Mouse (Mus musculus): ENCODE results near the gene Bub1.

The Bub1 gene

DNA sequence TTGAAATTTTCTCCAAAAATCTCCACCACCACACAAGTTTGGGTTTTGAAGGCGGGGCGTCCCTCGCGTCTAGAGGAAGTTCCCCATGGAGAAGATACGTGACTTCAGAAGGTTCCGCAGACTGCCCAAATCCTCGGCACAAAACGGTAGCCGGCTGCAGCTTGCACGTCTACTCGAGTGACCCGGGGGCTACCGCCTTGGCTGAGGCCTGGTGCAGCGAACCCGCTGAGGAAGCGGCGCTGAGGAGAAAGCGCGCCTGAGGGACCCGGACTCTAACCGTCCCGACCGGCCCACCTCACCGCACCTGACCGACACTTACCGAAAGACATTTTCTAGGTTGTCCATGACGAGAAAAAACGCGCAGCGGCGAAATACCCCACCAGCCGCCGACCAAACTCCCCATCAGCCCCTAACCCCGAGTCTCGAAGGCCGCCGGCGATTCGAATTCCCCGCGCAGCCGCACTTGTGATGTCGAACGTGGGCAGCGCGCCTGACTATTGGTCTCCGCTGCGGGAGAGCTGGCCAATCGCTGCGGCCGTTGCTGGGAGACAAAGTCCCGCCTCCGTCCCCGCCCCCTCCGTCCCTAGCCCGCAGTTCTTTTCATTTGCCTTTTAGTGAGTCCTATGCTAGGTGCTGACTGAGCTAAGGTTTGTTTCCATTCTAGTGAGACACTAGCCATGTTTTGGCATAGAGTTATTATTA lies at the start of gene Bub1:
TSS of gene Bub1 (minus strand) at position 465 of the 702 bp plus-strand sequence.
- DNase-seq: peak; percentile 99

DNA sequence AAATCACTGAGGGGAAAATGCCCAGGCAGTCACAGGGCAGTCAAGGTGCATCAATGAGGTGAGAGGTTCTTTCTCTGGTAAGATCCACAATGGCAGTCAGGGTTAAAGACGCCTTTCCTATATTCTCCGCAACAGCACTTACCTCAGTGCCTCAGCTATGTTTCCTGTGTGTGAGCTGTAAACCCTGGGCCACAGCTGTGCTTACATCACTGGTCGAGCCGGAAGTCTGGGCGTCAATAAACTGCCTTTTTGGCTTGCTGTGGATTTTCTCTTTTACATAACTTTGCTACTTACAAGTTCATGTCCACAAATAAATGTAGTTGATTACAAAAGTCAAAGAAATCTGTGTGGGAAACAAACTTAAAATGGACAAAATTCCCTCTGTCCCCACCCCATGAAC lies 49.4 kb upstream of the Bub1 start:
- peak; percentile 85 for DNase-seq

DNA sequence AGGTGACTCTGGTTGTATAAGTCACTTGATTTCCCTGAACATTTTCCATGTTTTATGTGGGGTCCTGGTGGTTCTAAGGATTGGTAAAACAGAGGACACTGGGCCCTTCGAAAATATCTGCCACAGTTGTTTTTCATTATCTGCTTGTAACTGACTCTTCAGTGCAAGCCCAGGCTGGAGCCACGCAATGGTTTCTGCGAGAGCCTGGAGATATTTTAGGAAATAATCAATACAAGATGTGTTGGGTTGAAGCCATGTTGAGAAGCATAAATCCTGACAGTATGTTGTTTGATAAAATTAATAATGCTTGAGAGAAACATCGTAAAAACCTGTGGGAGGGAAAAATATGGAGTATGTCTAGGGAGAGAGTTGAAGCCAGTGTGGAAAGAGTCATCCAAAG lies 32.7 kb upstream of the Bub1 start:
- DNase-seq: peak; percentile 42

DNA sequence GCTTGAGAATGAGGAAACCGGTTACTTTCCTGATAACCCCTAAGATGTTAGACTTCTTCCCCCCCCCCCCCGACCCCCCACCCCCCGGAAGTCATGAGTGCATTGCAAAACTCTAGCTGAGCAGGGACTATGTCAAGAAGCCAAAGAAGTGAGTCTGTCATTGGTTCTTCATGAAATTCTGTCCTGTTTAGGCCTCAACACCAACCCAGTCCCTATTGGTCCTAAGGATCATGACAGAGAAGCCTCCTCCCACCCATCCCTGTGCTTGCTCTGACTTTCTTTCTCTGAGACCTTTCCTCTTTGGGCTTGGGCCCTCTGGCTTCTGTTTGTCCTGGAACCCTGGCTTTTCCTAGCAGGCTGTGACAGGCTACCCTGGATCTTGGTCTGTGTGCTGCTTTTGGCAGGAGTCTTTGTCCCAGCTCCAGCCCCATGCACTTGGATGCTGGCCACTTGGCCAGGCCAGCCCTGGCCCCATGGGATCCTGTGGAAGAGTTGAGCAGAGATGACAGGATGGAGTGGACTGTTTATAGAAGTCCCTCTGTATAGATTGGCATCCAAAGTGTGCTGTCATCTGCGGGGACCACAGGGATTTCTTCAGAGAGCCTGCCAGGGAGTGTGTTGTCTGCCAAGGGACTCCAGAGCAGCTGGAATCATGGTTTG lies 22.8 kb upstream of the Bub1 start:
- peak; percentile 100 for DNase-seq

DNA sequence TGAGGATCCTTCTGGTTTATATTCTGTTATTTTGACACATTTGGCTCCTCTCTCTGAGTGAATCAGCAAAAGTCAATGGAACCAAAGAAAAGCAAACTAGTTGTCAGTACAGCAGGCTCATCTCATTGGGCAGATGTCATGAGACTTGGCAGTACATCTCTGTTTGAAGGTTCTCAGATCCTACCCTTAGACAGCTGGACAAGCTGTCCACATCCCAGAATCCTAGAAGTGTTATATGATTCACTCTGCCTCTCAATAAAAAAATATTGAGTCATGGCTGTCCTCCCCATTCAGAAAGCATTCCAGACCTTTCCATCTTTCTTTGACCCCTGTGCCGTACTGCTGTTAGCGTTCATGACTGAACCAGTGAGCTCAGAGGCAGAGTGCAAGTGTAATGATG lies 18.7 kb upstream of the Bub1 start:
- DNase-seq: peak; percentile 89

DNA sequence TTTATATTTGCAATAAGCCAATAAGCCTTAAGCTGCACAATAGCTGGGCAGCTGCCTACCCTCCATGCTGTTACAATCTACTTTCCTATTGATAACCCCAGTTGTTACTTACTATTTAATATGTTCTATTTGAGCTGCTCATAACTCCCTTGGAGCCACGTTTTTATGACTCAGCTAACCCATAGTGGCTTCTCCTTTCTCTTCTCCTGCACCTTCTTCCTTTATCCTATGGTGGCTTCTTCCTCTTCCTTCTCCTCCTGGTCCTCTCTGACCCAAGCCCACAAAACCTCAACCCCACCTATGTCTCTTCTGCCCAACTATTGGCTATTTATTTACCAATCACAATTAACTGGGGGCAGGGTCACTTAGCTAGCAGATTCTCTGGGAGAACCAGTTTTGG lies 14.9 kb upstream of the Bub1 start:
- peak; percentile 10 for DNase-seq

DNA sequence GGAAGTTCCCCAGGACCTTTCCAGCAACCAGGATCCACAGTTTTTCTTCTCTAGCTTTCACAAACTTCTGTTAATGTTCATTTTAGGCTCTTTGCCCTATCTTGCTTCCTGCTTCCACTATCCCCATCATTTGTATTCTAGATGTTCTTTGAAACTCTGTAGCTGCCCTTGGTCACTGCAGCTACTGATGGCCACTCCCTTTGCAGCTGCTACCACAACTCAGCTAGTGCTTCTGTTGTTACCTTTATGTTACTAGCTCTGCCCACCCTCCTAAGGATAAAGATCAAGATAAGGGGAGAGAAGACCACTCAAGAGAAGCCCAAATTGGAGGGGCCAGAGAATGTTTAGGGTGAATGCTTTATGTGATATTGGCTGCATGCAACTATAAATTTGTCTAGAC lies 14.3 kb upstream of the Bub1 start:
- peak; percentile 73 for DNase-seq

DNA sequence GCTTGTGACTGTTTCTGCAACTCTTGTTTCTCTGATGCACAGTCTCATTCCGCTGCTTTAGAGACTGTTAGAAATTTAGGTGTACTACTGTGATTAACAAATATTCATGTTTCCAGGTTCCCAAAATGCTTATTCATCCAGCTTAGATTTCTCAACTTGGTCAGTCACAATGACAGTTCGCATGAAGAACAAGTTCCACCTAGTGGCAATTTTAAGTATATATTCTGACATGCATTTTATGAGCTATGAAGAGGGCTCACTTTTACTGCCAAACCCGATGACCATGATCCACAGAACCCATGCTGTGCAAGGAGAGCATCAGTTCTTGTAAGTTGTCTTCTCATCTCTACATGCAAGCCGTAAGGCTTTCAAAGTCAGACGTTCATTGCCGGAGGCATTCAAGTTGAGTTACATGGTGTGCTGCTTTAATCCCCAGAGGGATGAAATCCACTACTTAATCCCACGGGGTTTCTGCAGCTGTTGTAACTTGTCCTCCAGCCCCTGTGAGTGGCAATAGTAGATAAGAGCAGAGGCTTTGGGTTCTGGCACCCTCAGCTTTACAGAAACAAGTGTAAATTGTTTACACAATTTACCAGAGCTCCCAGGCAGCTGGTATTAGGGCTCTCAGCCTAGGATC lies 13.8 kb upstream of the Bub1 start:
- peak; percentile 96 for DNase-seq

DNA sequence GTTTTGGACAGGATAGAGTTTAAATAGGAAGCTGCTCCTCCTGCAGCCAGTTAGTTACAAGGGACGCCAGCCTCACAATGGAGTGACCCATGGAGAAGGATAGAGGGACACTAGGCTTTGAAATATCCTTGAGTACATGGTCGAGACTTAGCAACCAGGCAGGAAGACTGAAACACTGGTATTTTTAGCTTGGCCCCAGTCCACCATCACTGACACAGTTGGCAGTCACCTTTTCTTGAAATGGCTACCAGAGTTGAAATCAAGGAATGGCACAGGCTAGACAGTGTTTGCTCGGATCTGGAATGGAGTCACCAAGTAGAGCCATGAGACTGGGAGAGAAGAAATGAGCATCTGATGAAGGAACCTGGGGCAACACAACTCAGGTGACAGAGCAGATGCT lies 10.8 kb upstream of the Bub1 start:
- DNase-seq: no peak

DNA sequence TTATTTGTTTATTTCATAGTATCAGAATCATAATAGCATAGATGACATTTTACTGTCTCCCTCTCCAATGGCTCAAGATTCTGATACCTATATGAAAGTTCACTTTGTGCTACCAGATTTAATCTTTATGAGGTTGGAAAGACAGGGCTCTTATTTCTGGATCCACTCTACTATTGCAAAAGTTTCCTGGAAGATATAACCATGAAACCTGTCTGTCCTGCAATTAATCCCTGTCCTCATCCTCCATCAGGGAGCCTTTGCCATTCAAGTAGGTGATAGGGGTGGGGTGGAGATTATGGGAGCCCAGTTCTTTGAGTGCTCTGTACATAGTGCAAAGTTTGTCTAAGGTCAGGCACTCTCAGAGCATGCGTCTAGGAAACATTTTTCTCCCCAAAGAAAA lies 9.7 kb upstream of the Bub1 start:
- DNase-seq: no peak

DNA sequence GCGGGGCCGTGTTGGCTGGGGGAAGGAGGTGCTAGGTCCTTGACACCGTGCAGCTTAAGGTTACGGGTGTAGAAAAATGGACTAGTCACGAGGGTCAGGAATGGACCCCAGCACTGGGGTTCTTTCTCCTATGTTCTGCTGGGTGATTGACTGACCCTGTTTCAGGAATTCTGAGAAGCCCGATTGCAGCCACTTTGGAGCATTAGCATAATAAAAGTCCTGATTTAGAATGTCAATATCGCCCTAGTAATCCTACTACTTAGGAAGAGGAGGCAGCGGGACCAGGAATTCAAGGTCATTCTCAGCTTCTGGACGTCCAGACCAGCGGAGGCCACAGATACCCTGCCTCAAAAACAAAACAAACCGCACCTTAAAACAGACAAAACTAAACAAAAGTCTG lies 7.8 kb upstream of the Bub1 start:
- no peak for DNase-seq

DNA sequence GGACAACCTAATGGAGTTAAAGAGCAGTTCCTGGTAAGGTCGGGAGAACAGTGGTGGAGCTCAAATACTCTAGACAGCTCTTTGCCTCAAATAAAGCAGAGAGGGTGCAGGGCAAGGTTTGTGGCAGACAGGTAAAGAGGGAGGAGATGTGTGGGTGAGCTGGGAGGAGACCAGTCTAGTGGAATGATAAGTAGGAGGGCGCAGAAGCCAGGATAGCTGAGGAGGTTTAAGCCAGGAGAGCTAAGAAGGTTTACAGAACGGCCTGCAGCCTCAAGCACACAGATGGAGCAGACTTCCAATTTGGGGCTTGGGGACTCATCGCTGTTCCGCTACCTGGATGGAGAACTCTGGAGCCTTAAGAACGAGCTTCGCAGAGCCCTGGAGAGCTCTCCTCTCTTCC lies 6.9 kb upstream of the Bub1 start, which contains the start of gene Acoxl:
TSS of gene Acoxl (plus strand) at position 301 of the 400 bp plus-strand sequence.
- DNase-seq: no peak

DNA sequence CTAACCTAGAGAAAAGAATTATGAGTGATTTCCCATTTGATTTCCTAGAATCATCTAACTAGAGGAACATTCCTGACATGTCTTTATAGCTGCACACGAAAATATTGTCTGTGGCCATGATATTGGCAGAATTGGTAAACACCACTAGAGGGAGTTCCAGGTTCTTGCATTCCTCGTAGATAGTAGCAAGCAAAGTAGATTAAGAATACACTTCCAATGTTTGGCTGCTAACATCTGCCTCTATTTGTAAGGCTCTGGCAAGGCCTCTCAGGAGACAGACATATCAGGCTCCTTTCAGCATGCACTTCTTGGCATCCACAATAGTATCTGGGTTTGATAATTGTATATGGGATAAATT lies 1.1 kb upstream of the Bub1 start:
- peak; percentile 54 for DNase-seq

DNA sequence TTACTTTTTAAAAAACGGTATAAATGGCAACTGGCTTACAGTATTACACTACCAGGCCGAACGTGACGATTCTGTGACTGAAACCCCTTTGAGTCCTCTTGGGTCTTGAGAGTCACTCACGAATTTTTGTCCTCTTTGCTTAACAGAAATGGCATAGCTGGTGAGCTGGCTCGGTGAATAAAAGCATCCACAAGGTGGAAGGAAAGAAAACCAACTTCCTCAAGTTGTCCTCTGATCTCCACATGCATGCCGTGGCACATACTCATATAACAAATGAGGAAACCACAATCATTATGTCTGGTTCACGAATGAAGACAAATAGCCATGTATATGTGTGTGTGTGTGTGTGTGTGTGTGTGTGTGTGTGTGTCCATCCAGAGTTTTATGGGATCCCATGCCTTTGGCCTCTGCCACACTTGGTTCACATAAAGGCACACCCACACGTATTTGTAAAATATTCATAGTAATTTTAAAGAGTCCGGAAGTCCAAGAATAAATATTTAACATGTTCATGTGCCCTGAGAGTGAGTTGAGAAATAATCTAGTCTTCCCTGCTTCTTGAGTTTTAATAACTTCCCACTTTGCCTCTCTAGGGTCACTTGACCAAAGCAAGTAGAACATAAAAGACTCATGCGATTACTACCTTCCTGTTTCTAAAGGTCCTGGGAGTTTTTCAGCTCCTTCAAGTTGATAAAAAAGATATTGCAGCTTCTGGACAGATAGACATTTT lies 603 bp upstream of the Bub1 start:
- peak; percentile 50 for DNase-seq

DNA sequence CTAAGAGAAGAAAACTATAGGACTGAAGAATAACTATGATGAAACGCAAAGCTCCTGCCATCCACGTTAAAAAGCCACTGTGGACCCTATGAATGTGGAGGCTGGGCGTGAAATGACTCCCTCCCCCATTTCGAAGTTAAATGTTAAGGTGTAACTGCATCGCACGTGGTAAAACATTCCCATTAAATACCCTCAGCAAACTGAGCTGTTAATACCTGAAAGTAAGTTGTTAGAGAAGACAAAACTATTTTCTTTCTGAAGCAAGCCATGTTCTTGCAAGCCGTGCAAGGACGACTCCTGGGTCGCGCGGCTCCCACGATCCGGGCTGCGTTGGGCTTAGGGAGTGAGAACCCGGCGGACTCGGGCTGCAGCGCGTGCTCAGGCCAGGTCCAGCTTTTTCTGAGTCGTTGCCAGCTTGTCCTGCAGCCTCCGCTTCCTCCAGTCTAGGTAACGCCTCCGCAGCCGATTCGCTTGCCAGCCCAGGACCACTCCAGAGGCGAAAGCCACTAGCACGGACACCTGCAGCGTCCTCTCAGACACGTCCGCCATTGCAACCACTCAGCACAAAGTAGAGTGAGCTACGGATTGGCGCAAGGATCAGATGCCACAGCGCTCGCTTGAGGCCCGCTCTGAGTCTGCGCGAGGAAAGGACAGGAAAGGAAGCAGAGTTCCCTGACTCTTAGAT lies 39.6 kb downstream of the Bub1 start, which contains the start of gene Mtln:
TSS of gene Mtln (minus strand) at position 570 of the 685 bp plus-strand sequence.
- DNase-seq: peak; percentile 99

DNA sequence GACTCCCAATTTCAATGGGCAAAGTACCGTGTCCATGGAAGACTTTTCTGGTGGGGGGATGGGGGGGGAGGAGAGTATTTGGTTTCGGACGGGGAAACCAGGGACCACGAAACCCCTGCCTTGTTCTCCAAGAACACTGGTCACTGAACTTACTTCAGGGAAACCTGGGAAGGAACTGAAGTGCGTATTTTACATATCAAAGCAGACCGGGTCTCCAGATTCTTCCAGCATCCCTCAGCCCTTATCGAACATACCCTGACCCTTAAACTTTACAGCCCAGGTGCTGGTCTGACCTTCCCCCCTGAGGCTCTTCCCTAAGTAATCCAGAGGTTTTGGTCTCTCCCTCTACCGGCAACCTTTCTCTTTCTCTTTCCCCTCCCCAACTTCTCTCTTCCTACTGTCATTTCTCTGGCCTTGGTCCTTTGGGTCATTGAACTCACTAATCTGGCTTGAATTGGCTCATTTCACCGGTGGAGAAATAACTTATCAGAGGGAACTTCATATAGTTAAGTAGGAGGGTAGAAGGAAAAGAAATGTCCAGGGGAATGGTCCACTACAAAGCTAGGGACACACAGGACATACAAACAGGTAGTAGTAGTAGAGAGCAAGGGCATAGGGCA lies 41.9 kb downstream of the Bub1 start:
- DNase-seq: peak; percentile 68

DNA sequence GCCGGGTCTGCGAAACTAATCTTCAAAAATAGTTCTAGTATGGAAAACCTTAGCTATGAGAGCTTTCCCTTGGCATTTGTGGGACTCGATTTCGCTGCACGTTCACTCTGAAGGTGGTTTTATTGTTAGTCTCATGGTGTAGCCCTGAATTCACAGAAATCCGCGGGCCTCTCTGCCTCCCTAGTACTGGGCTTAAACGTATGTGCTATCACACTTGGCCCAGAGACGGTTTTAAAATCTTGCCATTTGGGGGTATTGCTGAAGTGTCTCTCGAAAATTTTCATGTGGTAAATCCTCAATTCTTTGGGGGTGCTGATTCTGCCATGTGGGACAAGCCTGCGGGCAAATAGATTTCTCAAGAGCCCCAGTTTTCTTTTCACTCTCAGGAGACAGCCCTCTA lies 42.5 kb downstream of the Bub1 start:
- peak; percentile 73 for DNase-seq

DNA sequence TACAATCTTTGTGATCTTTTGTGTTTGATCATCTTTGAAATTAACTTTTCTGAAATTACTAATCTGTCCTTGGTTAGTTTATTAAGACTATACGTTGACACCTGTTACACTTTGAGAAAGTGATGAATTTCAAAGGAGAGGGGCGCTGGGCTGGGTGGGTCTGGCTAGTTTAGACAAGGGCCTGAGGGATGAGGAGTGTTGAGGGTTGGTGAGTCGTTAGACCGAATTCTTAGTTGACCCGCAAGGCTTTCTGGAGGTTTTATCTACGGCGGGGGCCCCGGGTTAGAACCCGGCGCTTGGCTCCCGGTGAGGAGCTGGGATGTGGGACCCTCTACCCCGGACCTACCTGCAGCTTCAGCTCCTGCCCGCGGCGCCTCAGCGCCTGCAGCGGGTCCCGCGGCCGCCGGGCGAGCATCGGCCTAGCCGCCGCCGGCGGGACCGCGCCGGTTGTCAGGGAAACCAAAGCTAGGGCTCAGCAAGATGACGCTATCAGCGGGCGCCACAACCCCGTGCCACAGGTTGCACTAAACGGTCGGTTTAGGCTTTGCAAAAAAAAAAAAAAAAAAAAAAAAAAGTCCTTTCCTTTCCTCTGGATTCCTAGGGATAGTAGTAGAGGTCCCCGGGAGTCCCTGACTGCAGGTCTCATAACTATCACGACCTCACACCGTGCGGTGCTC lies 43.1 kb downstream of the Bub1 start, which contains the start of gene Nphp1:
TSS of gene Nphp1 (minus strand) at position 458 of the 677 bp plus-strand sequence.
- DNase-seq: peak; percentile 98

DNA sequence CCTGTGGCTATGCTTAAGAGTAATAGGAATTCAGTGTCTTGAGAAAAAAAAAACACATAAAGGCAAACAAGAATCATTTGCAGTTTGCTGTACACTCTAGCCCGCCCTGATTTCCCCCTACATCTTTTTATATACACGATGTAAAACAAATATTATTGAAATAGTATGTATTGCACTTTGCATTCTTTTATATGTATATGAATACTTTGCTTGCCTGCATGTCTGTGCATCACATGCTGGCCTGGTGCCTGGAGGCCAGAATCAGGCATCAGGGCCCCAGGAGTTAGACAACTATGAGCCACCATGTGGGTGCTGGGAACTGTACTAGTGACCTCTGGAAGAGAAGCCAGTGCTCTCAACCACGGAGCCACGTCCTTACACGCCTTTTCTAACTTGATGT lies 44.4 kb downstream of the Bub1 start:
- DNase-seq: peak; percentile 83

DNA sequence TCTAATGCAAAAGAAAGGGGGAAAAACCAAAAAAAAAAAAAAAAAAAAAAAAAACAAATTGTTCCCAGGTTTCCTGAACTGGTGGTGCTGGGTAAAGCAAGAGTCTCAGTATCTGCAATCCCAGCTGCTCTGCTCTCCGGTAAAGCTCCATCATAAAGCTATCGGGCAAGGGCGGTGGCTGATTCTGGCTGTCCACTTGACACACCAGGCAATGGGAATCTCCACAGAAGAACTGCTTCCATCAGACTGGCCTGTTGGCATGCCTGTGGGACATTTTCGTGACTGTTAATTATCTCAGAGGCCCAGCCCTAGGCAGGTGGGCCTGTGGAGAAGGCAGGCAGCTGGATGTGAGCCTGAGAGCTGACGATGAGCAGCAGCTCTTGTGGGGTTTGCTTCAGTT lies 53.2 kb downstream of the Bub1 start:
- DNase-seq: peak; percentile 40

DNA sequence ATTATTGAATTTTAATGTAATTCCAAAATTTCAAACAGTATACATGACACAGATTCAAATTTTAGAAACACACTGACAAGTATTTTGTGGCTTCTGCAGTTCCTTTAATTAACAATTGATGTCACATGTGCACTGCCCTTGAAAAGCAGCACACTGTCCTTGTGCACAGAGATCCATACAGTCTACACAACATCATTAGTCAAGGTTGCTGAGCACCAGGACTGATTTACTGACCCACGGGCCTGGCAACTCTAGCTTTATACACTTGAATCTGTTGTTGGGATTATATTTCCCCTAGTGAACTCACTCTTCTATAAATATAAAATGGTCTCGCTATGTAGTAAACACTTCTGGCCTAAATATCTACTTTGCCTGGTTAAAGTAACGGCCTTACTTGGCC lies 56.7 kb downstream of the Bub1 start:
- DNase-seq: peak; percentile 27

DNA sequence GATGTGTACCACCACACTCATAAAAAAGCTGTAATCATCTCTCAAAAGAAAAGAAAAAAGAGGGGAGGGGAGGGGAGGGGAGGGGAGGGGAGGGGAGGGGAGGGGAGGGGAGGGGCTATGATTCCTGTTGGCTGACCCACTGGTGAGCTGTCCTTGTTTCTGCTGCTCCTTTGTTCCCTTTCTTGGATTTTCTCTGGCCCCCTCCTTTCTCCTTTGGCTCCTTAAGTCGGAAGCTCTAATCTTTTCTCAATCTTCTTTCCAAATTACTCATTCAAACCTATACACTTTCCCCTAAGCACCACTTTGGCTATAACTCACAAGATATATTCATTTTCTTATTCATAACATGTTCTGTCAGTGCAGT lies 57.1 kb downstream of the Bub1 start:
- no peak for DNase-seq

Data from heart, adult 11 months (tissue).